Mouse (Mus musculus): Measurements from ENCODE around the gene Olfr134.
"Not testable (repeated sequence)": the region's sequence is repeated elsewhere in the genome, so short reads cannot be mapped to it uniquely, and the experiment has no call there.

The Olfr134 gene

GRCm38 (mm10) chr17:38171088-38171487 is at the start of gene Olfr134:
Gene Olfr134 (plus strand): TSS chr17:38171388.
- DNase-seq (ENCODE audit: low spot score): no peak

DNA sequence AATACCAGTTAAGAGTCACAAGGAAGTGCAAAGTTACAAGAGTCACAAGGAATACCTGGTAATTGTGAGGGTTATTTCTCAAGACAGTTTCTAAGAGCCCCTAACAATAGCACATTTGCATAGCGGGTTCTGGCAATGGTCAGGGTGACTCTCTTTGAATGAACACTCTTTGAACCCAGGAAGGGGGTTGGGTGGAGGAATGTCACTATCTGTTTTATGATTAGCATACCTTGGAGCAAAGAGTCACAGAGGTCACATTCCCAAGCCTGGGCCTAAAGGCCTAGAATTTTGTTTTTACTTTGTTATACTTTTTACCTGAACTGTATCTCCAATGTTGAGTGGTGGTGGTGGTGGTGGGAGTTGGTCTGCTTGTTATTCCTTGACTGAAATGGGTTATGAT is 47.0 kb upstream of the Olfr134 start:
- not testable (repeated sequence) for DNase-seq (ENCODE audit: low spot score)

DNA sequence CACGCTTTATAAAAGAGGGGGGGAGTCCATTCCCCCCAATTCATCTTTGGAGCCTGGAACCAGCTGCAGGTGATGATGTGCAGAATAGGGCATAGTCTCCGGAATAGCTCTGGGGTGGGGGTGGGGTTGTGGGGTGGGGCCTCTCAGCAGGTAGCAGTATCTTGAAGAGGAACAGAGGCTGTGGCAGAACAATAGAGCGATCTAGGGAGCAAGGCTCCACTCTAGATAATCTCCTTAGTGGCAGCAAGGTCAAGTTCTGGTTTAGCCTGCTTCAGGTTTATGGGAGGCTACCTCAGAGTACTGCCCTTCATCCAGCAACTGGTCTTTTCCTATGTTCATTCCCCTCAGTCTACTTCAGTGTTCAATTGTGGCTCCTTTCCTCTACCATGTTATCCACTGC is 45.8 kb upstream of the Olfr134 start:
- not testable (repeated sequence) for DNase-seq (ENCODE audit: low spot score)

DNA sequence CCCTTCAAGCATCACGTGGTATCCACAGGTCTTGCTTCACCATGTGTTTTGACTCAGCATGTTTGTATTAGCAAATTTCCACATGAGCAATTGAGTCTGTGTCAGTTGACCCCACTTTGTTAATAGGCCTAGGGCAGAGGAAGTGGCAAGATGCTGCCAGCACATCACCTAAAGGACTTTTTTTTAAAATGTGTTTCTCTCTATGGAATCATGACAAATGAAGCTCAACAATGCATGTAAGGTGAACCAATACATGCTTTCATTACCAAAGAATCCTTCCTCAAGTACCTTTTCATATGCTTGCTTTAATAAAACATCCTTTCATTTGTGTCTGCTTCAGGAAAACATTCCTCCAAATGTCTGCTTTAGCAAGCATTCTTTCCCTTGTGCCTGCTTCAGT is 36.8 kb upstream of the Olfr134 start, which contains the start of gene Olfr132:
TSS of gene Olfr132 (minus strand) at position 101 of the 400 bp plus-strand sequence.
- DNase-seq (ENCODE audit: low spot score): no peak

DNA sequence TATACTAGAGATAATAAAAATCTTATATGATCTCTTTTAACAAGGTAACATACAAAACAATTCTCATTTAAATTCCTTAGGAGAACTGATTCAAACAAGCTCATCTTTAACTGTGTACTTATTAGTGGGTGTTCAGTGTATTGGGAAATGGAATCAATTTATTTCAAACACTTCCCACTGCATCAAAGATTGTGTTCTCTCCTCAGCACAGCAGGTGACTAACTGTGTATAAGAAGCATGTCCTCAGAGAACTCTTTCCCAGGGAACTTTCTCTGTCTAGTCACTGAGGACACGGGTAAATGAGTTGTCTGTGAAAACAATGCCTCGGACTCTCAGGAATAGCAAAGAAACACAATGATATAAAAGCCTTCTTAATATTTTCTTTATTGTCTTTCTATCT is 26.2 kb upstream of the Olfr134 start, which contains the start of gene Olfr133:
TSS of gene Olfr133 (plus strand) at position 301 of the 400 bp plus-strand sequence.
- no peak for DNase-seq (ENCODE audit: low spot score)

DNA sequence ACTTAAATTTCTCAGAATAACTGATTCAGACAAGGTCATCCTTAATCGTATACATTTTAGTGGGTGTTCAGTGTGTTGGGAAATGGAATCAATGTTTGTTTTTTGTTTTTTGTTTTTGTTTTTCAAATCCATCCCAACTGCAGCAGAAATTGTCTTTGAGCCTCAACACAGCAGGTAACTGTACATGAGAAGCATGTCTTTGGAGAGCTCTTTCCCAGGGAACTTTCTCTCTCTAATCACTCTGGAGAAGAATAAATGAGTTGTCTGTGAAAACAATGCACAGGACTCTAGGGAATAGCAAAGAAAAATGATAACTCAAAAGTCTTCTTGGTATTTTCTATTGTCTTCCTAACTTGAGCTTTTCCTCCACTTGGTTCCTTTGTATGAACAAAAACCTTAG is 32.8 kb downstream of the Olfr134 start, which contains the start of gene Olfr135:
TSS of gene Olfr135 (plus strand) at position 301 of the 400 bp plus-strand sequence.
- DNase-seq (ENCODE audit: low spot score): no peak
